Mouse (Mus musculus): ENCODE results near the gene Tmed2.

DNA sequence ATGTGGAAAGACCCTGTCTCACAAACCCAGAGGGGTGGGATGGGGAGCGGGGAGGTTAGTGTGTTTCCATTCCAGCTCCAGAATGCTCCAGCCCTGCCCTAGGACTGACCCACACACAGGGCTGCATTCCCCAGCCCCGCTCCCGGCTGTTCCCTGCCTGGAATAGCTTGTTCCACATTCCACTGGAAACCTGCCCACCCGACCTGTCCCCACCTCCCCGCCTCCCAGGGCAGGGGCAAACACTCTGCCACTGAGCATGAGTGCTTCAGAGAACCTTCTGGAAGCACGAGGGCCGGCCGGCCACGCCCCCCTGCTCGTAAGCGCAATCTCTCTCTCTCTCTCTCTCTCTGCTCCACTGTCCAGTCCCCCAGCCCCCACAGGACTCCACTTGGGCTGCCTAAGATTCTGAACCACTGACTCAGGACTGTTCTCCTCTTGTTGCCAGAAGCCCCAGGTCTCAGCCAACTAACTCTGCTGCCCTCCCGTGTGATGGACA lies 30.7 kb upstream of the Tmed2 start:
- no peak for TF ChIP-seq CTCF (IDR thresholded peaks at IDR 0.05; ENCODE audit: extremely low read depth, insufficient read depth, insufficient read length, insufficient replicate concordance)
- no peak for TF ChIP-seq POLR2A (IDR thresholded peaks at IDR 0.05; ENCODE audit: low read depth, low read length)
